Mouse (Mus musculus) layer of hippocampus, postnatal 36 days (tissue): ENCODE results near the gene Soga1. TPM values are rescaled to one million over a fixed set of nuclear protein-coding genes. Genes with fewer than 3 reads are reported as not detected.

ENCODE experiments used
- DNase-seq, 2 experiments: peaks; one replicate each; pipeline ENCODE4 v3.0.0; 2022
- total RNA-seq, 2 experiments: library from RNA; stranded (reverse); gene quantifications; 2 replicates each; pipeline ENCODE4 v1.2.3; 2021

Soga1 gene
- total RNA-seq, 2 experiments from 2014 or later, result 37.4 to 37.6 TPM

DNA sequence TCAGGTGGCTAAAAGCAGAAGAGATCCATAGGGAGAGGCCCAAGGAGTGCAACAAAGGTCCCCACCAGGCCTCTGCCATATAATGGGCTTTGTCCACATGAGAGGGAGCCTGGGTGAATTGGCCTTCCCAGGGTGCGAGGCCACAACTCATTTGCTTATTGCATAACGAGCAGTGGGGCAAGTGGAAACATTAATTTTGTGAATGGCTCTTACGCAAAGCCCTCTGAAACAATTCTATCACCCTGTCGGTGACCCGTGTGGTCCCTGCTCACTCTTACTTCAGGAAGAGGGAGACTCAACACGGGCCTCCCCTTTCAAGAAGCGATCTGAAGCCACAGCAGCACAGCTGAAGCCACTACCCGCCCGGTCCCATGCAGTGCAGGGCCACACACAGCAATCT is 41.8 kb downstream of the Soga1 start:
- no peak for DNase-seq

DNA sequence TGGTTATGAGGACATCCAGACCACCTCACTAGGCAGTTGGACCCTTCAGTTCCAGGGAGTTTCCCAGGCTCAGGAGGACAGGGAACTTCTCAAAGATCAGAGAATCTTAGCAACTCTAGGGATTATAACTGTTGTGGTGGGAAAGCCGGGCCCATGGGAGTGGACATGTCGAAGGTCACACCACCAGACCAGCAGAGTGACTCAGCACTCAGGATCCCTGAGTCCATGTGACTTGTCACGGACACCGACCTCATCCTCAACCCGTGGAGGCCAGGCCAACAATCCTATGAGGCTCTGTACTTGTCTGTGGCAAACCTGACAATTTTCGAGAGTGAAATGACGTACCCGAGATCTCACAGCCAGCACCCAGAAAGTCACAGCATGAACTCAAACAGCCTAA is 42.7 kb downstream of the Soga1 start:
- DNase-seq, result no peak

DNA sequence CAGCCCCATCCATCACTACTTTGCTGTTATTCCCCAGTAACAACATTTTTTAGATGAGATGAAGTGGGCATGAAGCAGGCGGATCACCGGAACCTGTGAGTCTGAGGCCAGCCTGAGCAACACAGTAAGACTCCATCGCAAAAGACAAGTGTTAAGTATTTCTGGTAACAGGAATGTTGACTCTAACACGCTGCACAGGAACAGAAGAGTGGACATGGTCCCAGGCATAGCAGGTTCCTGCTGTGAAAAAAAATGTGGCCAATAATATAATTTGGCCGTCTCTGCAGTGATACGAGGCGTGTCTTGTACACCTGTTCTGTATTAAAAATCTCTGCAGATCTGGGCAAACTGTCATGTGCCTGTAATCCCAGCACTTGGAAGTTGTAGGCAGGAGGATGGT is 43.7 kb downstream of the Soga1 start:
- DNase-seq, result no peak

DNA sequence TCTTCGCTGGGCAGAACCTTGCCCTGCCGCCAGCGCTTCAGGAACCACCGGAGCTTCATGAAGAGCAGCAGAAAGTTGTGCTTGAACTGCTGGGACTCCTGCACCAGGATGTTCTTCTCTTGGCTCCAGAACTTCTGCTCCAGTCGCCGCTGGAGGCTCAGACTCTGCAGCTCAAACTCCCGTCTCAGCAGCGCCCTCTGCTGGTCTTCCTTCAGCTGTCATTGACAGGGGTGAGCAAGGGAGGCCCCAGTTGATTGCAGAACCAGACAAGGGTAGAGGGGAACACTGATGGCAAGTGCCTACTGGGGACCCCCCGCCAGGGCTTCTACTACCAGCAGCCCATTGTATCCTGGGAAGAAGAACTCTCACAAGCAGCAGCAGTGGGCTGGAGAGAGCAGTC is 48.2 kb downstream of the Soga1 start:
- DNase-seq, result peak; percentile 82

DNA sequence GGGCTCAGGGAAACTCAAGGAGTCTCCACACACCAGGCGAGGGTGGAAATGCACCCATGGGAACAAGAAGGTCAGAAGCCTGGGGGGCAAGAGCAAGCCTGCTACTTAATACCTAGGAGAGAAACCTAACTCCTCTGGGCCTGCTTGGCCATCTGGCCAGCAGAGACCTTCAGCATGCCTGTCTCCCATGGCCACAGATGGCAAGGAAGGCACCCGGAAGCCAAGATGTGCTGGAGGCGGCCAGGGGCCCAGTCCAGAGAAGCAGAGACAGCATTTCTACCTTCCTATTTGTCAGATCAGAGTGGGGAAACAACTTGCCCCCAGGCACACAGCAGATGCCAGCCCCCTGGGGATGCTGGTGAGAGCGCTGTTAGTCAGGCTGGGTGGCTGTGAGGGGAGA is 50.8 kb downstream of the Soga1 start:
- no peak for DNase-seq

DNA sequence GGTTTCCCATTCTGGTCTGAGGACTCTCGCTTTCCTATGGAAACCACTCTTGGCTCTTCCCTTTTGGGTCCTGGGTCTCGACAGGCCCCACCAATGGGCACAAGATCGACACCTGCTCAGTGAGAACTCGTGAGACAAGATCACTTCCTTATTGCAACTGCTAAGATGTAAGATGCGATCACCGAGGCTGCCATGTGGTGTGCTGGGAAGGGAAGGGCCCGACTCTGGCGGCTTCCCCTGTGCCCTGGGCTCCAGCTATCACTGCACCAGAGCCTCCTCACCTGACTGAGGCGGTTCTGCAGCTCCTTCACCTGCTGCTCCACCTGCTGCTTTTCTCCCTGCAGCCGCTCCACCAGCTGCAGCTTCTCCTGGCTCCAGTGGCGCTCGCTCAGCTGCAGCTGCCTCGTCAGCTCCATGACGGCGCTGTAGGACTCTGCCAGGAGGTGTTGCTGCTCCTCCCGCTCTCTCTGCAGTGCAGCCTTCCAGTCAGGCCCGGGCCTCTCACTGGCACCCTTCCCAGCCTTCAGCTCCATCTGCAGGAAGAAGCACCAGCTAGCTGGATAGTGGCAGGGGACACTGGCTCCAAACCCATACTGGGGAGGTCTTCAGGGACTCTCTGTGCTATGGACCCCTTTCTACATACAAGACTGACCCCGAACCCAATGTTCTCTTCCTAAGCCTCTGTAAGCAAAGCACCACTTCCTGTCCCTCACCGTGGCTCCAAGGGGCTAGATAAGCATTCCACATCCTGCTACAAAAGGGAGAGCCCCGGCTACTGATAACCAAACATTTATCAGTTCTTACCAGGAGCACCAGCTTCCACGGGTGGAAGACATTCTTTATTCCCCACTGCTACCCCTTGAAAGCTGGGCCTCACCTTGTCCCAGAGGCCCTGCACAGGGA is 51.7 kb downstream of the Soga1 start:
- DNase-seq, result peak in 1 of 2 experiments; percentile 69

DNA sequence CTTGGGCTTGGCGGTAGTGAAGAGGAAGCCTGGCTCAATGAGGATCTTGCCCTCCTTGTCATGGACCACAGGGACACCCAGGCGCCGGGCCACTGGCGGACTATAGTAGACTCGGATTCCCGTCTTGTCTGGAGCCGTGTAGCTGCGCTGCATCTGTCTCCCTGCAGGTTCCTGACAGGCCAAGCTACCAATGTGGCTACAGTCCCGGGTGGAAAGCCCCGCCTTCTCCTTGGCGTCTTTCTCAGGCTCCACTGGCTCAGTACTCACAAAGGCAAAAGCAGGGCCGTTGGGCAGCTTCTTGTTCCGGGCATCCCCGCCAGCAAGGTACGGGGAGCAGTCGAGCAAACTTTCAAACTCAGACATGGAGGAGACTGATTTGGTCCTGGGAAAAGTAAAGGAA is 57.9 kb downstream of the Soga1 start:
- DNase-seq, result no peak

DNA sequence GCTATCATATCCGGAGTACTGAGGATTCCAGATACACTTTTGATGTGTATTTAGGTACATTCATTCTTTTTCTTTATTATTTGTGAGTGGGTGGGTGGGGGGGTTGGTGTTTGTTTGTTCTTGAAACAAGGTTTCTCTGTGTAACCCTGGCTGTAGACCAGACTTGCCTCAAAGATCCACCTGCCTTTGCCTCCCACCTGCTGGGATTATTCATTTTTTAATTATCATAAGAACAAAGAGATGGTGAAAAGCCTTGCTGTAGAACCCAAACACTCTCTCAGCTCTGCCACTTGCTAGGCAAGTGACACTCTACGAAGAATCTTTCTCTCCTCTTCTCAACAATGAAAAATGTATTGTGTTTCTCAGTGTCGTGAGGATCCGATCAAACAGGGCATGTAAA is 59.8 kb downstream of the Soga1 start:
- no peak for DNase-seq

DNA sequence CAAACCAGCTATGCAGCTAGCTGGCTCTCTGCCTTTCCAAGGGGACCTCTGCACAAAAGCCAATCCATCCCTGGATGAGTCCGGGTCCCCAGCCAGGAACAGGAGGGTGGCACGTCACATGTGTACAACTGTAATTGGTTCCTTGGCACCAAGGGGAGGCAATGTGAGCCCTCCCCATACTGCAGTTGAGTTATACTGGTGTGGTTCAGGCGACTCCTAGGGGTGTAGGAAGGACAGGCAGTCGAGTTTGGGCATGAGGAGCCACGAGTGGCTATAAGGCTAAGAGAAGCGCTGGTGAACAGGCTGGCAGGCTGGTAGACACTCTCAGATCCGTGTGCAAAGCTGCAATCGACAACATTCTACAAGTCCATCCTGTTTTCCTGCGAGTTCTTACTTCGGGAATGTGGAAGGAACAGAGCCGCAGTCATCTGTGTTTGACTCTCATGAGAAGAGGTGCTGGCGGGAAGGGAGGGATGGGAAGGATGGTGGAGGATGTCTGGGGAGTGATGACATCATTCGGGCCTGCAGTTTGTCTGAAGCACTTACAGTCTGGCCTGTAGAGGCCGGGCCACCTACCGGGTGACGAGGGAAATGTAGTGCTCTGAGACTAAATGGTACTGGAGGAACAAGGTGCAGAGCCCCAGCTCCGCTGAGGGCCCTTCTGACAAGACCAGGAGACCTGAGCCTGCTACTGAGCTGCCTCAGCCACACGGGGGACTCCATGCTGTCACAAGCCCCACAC is 62.4 kb downstream of the Soga1 start:
- DNase-seq, result no peak

DNA sequence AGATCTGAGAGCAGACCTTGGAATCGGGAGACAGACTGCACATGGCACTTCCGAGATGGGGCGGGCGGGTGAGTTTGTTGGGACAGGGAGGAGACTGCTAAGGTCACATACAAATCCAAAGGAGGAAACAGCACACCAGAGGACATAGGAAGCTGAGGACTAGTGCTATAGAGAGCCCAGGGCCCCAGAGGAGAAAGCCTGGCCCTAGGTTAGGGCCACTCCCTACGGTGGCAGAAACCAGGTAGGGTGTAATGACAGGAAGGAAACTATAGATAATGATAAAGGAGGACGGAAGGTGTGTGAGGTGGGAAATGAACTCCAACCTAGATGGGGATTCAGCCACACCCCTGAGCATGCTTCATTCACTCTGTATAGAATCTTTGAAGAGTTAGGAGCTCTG is 66.7 kb downstream of the Soga1 start:
- DNase-seq, result no peak

DNA sequence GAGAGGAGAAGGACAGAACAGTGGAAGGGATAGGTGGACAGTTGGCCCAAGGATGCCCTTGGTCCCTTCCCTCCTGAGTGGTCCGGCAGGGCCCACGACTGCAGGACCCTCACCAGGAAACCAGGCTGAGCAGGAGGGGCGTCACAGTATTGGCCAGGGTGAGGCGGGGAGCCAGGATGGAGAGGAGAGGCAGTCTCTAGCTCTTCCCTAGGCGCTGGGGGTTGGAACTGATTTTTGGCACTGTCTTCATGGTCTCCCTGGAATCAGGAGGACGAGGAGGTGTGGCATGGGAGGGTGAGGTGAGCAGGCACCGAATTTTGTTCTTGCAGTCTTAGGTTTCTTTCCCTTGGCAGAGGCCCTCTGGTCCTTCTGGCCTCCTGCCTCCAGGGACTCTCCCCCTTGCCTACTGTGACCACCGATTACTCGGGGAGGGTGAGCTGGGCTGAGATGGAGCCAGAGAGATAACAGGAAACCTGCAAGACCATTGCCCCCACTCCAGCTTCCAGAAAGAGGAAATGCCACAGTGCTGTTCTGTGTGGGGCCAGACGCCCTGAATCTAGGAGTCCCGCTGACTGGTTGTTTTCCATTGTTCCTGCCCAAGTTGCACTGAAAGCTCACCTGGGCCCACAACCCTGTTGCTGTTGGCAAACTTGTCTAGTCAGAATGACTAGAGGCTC is 68.3 kb downstream of the Soga1 start:
- no peak for DNase-seq

DNA sequence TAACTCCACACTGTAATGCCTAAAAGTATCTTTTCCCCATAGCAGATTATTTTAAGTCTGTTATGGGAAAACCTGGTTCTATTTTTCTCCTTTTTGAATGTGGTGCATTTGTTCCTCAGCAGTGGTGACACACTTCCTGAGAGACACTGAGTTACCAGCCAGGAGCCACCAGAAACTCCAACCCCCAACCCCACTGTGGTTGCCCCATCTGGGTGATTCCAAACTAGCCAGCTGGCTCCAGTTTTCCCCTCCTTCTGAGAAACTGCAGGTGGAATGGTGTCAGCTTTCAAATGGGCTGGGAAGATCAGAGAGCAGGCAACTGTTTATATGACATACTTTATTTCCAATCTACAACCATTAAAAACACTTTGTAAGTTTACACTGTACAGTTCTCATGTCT is 68.9 kb downstream of the Soga1 start:
- no peak for DNase-seq

DNA sequence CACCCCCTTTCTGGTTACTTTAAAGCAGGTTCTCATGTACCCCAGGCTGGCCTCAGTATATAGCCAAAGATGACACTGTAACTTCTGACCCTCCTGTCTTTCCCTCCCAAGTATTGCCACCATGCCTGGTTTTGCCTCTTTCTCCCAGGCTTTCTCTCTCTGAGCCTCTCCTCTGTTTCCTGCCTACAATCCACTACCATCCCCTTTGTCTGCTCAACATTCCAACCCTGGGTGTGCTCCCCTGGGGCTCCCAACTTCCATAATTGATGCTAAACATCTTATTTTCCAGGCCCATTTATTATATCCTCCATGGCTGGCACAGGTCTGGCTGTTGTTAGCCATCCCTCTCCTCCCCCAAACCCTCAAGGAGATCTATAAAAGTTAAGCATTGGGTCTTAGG is 70.5 kb downstream of the Soga1 start:
- no peak for DNase-seq

DNA sequence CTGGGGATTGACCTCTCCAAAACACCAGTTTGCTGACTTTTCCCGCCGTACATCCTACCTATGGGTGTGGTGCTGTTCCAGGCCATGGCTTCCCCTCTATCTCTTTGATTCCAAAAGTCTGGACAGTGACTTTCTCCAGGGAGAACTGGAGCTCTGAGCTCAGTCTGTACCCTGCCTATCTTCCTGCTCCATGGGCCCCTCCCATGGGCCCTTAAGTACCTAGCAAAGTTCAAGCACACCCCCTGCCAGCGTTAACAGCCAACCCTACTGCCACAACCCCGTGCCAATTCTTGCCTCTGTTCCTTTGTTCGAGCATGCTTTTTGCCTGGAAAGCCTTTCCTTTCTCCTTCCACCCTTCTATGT is 71.8 kb downstream of the Soga1 start:
- DNase-seq, result no peak

DNA sequence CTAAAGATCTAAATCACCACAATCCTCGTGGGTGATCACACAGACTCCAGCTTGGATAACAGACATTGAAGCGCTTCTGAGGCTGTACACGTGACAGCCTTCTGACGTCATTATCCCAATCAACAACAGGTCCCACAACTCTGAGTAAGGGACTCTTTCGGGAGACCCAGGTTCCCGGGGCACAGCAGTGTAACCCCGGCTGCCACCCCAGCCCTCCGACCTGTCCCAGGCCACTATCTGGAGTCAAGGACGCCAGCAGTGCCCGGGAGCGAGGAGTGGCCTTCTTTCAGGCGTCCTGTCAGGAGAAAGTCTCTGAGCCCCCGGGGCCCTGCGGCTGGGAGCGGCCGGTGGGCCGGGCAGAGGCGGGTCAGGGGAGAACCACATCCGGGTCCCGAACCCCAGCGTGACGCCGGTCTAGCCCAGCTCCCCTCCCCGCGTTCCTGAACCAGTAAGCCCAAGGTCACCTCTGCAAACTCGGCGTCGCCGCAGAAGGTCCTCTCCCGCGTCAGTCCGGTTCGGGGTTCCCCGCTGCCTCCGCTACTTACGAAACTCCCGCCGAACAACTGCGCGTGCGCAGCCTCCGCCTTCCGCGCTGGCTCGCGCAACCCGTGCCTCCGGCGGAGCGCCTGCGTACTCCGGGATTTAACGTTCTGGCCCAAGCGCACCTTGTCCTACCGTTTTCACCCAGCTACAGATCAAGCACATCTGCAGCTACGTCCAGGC is 72.4 kb downstream of the Soga1 start, which contains the start of gene Dsn1:
Gene Dsn1 (minus strand): TSS at position 644 of the 723 bp plus-strand sequence.
- peak; percentile 88 to 89 for DNase-seq

DNA sequence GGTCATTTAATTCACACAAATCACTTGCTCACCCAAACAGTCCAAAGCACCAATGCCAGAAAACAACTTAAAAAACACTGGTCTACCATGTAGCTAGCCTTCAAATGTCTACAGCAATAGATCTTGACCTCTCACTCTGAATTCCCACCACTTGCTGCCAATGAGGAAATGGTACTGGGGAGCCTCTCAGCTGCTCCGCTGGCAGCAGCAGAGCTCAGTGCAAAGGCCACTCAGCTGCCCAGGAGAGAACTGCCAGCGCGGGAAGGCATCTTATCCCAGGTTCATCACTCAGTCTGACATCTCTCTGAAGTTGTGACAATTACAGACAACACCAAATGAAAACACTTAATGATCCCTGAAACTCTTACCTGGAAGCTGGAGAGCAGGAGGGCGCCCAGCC is 76.7 kb downstream of the Soga1 start:
- DNase-seq, result no peak

DNA sequence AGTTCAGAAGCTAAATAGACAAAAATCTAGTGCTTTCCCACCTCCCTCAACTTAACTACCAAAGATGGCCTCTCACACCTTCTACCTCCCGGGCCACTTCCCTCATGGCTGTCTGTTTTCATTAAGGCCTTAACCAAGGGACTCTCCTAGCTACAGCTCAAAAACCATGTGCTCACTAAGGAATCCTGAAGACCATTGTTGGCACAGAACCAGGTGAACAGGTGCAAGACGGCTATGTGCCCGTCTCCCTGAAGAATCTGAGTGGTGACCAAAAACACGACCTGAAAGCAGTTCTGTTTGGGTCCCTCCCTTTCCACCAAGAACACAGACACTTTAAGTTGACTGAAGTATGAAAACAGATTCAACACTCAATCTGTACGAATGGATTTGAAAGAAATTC is 80.8 kb downstream of the Soga1 start:
- DNase-seq, result no peak

DNA sequence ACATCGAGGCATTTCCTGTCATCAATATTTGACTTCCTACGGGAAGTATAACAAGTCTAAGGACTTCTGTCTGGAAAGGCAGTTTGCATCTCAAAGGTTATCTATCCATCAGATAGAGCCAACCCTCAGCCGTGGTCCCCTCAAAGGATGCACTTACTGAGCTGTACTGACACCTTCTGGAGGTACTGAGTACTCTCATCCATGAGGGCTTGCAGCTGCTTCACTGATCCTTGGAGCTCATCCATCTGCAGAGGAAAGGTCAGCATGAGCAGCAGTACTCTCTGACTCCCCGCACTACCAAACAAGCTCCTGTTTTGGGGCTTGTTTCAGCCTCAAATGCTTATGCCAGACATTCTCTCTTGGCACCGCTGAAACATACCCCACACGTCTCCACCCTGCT is 82.5 kb downstream of the Soga1 start:
- no peak for DNase-seq

DNA sequence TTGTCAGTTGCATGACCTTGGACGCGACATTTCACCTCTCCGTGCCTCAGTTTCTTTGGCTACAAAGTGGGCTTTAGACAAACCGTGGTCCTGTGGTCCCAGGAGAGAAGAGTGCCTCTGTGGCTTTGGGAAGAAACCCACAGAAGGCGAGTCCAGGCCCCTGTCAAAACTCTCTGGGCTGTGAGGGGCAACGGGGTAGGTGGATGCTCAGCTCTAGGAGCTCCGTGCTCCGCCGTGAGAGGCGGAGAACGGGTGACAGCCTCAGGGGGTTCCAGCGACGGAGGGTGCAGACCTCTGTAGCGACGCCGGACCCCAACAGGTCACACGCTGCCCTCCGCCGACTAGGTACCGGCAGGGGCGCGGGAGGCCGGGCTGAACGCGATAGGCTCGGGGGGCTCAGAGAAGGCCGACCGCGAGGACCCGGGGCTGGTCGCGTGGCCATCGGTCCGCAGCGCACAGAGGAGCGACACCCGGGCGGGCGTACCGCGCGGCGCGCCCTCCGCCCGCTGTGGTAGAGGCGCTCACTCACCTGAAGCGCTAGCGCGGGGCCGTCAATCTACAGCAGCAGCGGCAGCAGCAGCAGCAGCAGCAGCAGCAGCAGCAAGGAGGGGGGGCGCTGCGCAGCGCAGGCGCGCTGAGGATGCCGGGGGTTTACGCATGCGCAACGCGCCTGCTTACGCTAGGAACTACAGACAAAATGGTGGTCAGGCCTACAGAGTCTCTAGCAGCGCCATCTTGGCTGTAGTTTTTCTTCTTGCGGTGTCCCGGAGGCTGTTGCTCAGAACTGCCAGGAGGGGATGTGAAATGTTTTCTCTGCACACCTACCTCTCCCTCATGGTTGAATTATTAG is 87.4 kb downstream of the Soga1 start, which contains the start of gene Ndrg3:
Gene Ndrg3 (minus strand): TSS at position 587 of the 850 bp plus-strand sequence.
- peak; percentile 95 to 96 for DNase-seq

DNA sequence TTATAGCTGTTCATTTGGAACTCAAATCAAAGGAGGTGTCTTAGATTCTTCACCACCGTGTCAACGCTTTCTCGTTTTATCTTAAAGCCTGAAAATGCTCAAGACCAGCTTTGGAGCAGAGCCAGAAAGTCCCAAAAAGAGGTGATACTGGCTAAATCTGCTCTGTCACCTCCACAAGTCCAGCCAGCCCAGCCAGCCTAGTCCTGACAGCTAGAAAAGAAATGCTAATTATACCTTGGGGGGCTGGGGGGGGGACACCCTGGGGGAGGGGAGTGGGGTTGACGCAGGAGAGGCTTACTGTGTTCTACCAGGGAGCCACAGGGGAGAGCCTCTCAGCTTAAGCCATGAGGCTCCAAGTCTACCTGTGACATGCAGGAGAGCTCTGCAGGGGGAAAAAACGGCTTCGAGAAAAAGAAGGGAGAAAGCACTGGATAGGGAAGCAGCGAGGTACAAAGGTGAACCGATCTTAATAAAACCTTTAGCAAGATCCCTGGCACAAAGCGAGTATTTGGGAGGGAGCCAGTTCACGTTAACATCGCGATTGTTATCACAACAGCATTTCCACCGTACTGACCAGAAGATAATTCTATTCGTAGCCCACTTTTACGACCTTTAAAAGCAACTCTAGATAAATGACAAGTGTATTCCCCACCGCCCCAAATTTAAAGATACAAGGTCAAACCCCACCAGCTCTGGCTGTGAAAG is 88.2 kb downstream of the Soga1 start:
- DNase-seq, result no peak

DNA sequence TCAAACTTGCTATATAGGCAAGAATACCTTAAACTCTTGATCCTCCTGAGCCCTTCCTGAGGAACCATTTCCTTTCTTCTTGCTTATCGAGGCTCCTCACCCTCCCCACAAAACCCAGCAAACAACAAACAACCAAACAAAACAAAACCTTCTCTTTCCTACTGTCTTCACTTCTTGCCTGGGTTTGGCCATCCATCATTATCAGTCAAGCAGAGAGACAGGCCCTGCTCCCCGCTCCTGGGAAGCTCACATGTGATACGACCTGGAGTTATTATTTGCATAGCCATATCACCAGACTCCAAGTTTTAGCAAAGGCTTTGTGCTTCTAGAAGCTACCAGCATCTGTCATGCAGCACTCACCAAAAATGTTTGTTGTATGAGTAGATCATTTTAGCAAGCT is 91.7 kb downstream of the Soga1 start:
- DNase-seq, result no peak
